ENCODE assay signal across 27 mouse cellular contexts in genomic region chr13:83546876-83547275, GRCm38 (mm10). TPM values are rescaled to one million over a fixed set of nuclear protein-coding genes. Genes with fewer than 3 reads are reported as not detected.
DNase-seq lines count a peak whose midpoint lies in the region; ATAC-seq and TF ChIP-seq lines count a peak whose summit lies in the region.
"Had no signal": no experiment of that assay in that cellular context is flagged by ENCODE, and none has a peak within 500 bp of the region (broad histone marks: within the 10 kb centered on the region; RNA-seq: fewer than 3 reads in every experiment).

No protein-coding gene starts in this region.

- peaks cover 9 to 76% of the 10 kb centered on the region in 2 experiments; a peak in 3 of 4 replicates for H3K4me1 ChIP-seq in CH12.LX (ENCODE audit: control insufficient read depth in 1 of 2, insufficient read depth in 2 of 2)
- no peaks in the 10 kb centered on the region for H3K4me1 ChIP-seq in midbrain, embryonic 16.5 days (ENCODE audit: control insufficient read depth, insufficient read depth, low read length)
- H3K4me1 ChIP-seq: embryonic facial prominence, embryonic 12.5 days; embryonic facial prominence, embryonic 15.5 days; hindbrain, embryonic 10.5 days; hindbrain, embryonic 13.5 days had no signal

- TF ChIP-seq POLR2A in CH12.LX (IDR thresholded peaks at IDR 0.05; ENCODE audit: low read depth, low read length), result no peak

- 0 out of 2 replicates have a peak, but pooled peaks have one; percentile 10 for ATAC-seq in common myeloid progenitor, adult 5-6 weeks (replicated peaks; ENCODE audit: low read depth, poor library complexity, severe bottlenecking)
- peak; percentile 50 for ATAC-seq in megakaryocyte-erythroid progenitor cell, adult 5-6 weeks (replicated peaks; ENCODE audit: low FRiP score, low TSS enrichment, poor library complexity, severe bottlenecking)
- ATAC-seq in midbrain, embryonic 16.5 days, result no peak
- ATAC-seq: activated CD4-positive, CD25-positive, alpha-beta regulatory T cell, adult 4 months; forebrain, embryonic 14.5 days; forebrain, postnatal 0 days; hindbrain, embryonic 16.5 days had no signal

- no peak for TF ChIP-seq EP300 in CH12.LX (IDR thresholded peaks at IDR 0.05; ENCODE audit: low read length)

- H3K4me2 ChIP-seq in CH12.LX (ENCODE audit: insufficient read depth, low read depth, poor library complexity, severe bottlenecking), result no peak overlapping the region
- H3K4me2 ChIP-seq in midbrain, embryonic 16.5 days (ENCODE audit: low read length), result no peak overlapping the region
- H3K4me2 ChIP-seq: embryonic facial prominence, embryonic 12.5 days; embryonic facial prominence, embryonic 15.5 days; heart, embryonic 12.5 days; heart, embryonic 15.5 days; hindbrain, embryonic 13.5 days had no signal

- peaks cover 0 to 12% of the 10 kb centered on the region in 2 experiments for H3K36me3 ChIP-seq in CH12.LX (replicated peaks in 1 of 2; ENCODE audit: control insufficient read depth in 1 of 2, insufficient read depth in 1 of 2, low read length in 1 of 2)
- no peaks in the 10 kb centered on the region for H3K36me3 ChIP-seq in midbrain, embryonic 16.5 days (ENCODE audit: control insufficient read depth, insufficient read depth, low read length)
- H3K36me3 ChIP-seq: embryonic facial prominence, embryonic 12.5 days; embryonic facial prominence, embryonic 15.5 days; heart, embryonic 12.5 days; heart, embryonic 15.5 days; hindbrain, embryonic 10.5 days; hindbrain, embryonic 13.5 days had no signal

- H3K79me2 ChIP-seq in CH12.LX (replicated peaks; ENCODE audit: control insufficient read depth, extremely low read depth, insufficient read depth, poor library complexity, severe bottlenecking), result peaks cover 58% of the 10 kb centered on the region

- H3K27ac ChIP-seq in CH12.LX (ENCODE audit: insufficient read depth, low read depth), result peak overlapping the region; percentile 11; the same call in 1 of the 2 replicates
- H3K27ac ChIP-seq in midbrain, embryonic 16.5 days (ENCODE audit: low read length), result no peak overlapping the region
- H3K27ac ChIP-seq: embryonic facial prominence, embryonic 12.5 days; embryonic facial prominence, embryonic 15.5 days; heart, embryonic 15.5 days; hindbrain, embryonic 10.5 days; hindbrain, embryonic 13.5 days had no signal

- in situ Hi-C loops in CH12.LX (cut with MboI; ENCODE audit: low pct_ligation_motif_present, low pct_unique_long_range_greater_than_20kb, low sequenced_read_pairs), result loop anchor here (25.0 kb wide), 1 partner anchor 90 kb away; no protein-coding TSS in a partner anchor

- dilution Hi-C loops in CH12.LX (cut with MboI; ENCODE audit: extremely low pct_ligation_motif_present, extremely low pct_unique_long_range_greater_than_20kb, low sequenced_read_pairs), result no loop called here

- TF ChIP-seq CTCF in CH12.LX (conservative IDR thresholded peaks at IDR 0.05 in 1 of 2, IDR thresholded peaks at IDR 0.05 in 1 of 2; ENCODE audit: low read depth in 2 of 2, low read length in 2 of 2), result no peak

- no peak for TF ChIP-seq RAD21 in CH12.LX (IDR thresholded peaks at IDR 0.05; ENCODE audit: low read depth, low read length)

- H3K9me3 ChIP-seq in CH12.LX (replicated peaks; ENCODE audit: low read length), result no peaks in the 10 kb centered on the region
- no peaks in the 10 kb centered on the region for H3K9me3 ChIP-seq in midbrain, embryonic 16.5 days (replicated peaks; ENCODE audit: control insufficient read depth, low read length, poor library complexity, severe bottlenecking)
- H3K9me3 ChIP-seq: embryonic facial prominence, embryonic 12.5 days; embryonic facial prominence, embryonic 15.5 days; heart, embryonic 12.5 days; heart, embryonic 15.5 days; hindbrain, embryonic 10.5 days; hindbrain, embryonic 13.5 days had no signal

- DNase-seq in heart, adult 11 months, result peak; percentile 21
- no peak for DNase-seq in heart, adult 8-10 months (ENCODE audit: low spot score)
- no peak for DNase-seq in CH12.LX (ENCODE audit: extremely low read depth)
- DNase-seq in adrenal gland, postnatal 10 days, result no peak
- DNase-seq: adrenal gland, adult 8-10 months; adrenal gland, postnatal 36 days; B cell, adult 2 months; cerebellum, adult 18-20 months; cerebellum, adult 9-10 months; cerebellum, postnatal 14 days; forebrain, postnatal 0 days; gastrocnemius, postnatal 10 days; gastrocnemius, postnatal 36 days; heart, postnatal 10 days; heart, postnatal 36 days had no signal

- WGBS in midbrain, embryonic 16.5 days, result 94% methylated on average over 5 of the region's 5 CpGs

- no peaks in the 10 kb centered on the region for H3K27me3 ChIP-seq in CH12.LX (replicated peaks)
- no peaks in the 10 kb centered on the region for H3K27me3 ChIP-seq in midbrain, embryonic 16.5 days (ENCODE audit: control insufficient read depth, insufficient read depth, low read depth, low read length)
- H3K27me3 ChIP-seq: embryonic facial prominence, embryonic 12.5 days; embryonic facial prominence, embryonic 15.5 days; heart, embryonic 12.5 days; heart, embryonic 15.5 days; hindbrain, embryonic 13.5 days had no signal

- no peak overlapping the region for H3K9ac ChIP-seq in CH12.LX (ENCODE audit: insufficient read depth, low read depth)
- no peak overlapping the region for H3K9ac ChIP-seq in midbrain, embryonic 16.5 days (ENCODE audit: low read depth, low read length)
- H3K9ac ChIP-seq: embryonic facial prominence, embryonic 12.5 days; embryonic facial prominence, embryonic 15.5 days; forebrain, postnatal 0 days; heart, embryonic 12.5 days; heart, embryonic 15.5 days; hindbrain, embryonic 13.5 days had no signal

- H3K4me3 ChIP-seq in CH12.LX (replicated peaks in 1 of 3; ENCODE audit: low read depth in 2 of 3, low read length in 2 of 3, poor library complexity in 1 of 3), result no peak overlapping the region
- no peak overlapping the region for H3K4me3 ChIP-seq in midbrain, embryonic 16.5 days (ENCODE audit: low read depth, low read length)
- H3K4me3 ChIP-seq: embryonic facial prominence, embryonic 12.5 days; embryonic facial prominence, embryonic 15.5 days; heart, embryonic 12.5 days; heart, embryonic 15.5 days; hindbrain, embryonic 10.5 days; hindbrain, embryonic 13.5 days had no signal

TF ChIP-seq in CH12.LX, 34 proteins besides CTCF, POLR2A, EP300 and RAD21:
- TF ChIP-seq MEF2A (IDR thresholded peaks at IDR 0.05; ENCODE audit: borderline replicate concordance, low read depth, low read length) (no peak), E2F4 (IDR thresholded peaks at IDR 0.05; ENCODE audit: insufficient replicate concordance, low read depth, low read length) (no peak), CHD2 (IDR thresholded peaks at IDR 0.05; ENCODE audit: low read length) (no peak), POLR2AphosphoS2 (IDR thresholded peaks at IDR 0.05; ENCODE audit: low read depth, low read length) (no peak), PAX5 (IDR thresholded peaks at IDR 0.05; ENCODE audit: low read length) (no peak), MXI1 (IDR thresholded peaks at IDR 0.05; ENCODE audit: low read depth, low read length) (no peak), NRF1 (IDR thresholded peaks at IDR 0.05; ENCODE audit: low read depth, low read length) (0 out of 2 replicates have a peak, but pooled peaks have one; percentile 39)

RNA-seq across cellular contexts. Expression of gene Mef2c, which starts 43.0 kb away (rescaled TPM):
- total RNA-seq in heart, adult 8-10 months (2022), result 10 to 100 TPM; 55.8 to 86.8 (median 66.9) TPM
- total RNA-seq in CH12.LX (2012; rRNA removed) (99.9 and 113 TPM in 2 replicates), CH12.LX (2014; rRNA removed) (107 and 134 TPM in 2 replicates)
- 159 and 199 TPM in 2 replicates for polyA plus RNA-seq in CH12.LX (2012; ENCODE audit: insufficient read length, low read depth)
- total RNA-seq in common myeloid progenitor, adult 5-6 weeks (2017), result 339 and 380 TPM in 2 replicates
- 29.5 and 36.6 TPM in 2 replicates for total RNA-seq in megakaryocyte-erythroid progenitor cell, adult 5-6 weeks (2014; fragmentation: Nextera tagmentation)
- 60.0 and 141 TPM in 2 replicates for total RNA-seq in megakaryocyte-erythroid progenitor cell, adult 5-6 weeks (2017)
- polyA plus RNA-seq in midbrain, embryonic 16.5 days (2015; fragmentation: Nextera tagmentation; extraction: Ambion mirVana), result 35.9 and 41.3 TPM in 2 replicates
- total RNA-seq in adrenal gland, postnatal 10 days (2021), result 10 to 100 TPM; 42.9 to 86.6 TPM
